Mouse (Mus musculus): ENCODE results near the gene Hoxd10. TPM values are rescaled to one million over a fixed set of nuclear protein-coding genes. Genes with fewer than 3 reads are reported as not detected.

The Hoxd10 gene
- polyA plus RNA-seq, 1 experiment from 2014 or later, result 33.5 TPM

DNA sequence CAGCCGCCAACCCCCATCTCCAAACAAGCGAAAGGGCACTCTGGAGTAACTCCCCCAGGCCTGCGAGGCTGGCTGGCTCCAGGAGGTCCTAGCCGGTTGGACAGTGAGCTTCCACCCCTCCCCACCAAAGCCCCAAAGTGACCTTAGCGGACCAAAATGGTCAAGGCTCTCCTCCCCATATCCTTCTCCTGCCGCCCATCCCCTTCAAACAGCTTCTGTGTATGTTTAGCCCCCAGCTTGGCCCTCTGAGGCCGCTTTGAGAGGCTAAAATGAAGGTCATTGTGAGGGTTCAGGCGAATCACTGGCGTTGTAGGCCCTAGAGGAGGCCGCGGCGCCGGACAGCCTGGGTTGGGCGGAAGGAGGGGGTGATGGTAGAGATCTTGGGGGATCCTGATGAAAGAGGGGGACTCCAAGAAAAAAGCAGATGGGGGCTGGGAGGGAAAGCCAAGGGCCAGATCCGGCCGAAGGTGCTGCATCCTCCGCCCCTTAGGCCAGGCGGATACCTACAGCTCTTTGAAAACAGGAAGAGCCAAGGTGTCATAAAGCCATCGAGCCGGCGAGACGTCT, 8.9 kb downstream of the Hoxd10 start:
- peak overlapping the region; percentile 99 for H3K27ac ChIP-seq (ENCODE audit: low read length)

GRCm38 (mm10) chr2:74701949-74702819, 10.5 kb downstream of the Hoxd10 start:
- Histone ChIP-seq H3K4me2 (replicated peaks; ENCODE audit: low read depth, low read length) (peak overlapping the region; percentile 72), H3K4me1 (ENCODE audit: insufficient read depth, low read length) (peaks cover 27% of the 10 kb centered on the region; the same call in 1 of the 2 replicates), H3K9ac (replicated peaks; ENCODE audit: low read length) (peak overlapping the region; percentile 53; the same call in 1 of the 2 replicates), H3K27me3 (ENCODE audit: insufficient read depth, low read length) (no peaks in the 10 kb centered on the region), H3K4me3 (ENCODE audit: low read length) (peak overlapping the region; percentile 17), H3K9me3 (ENCODE audit: low read length) (no peaks in the 10 kb centered on the region), H3K36me3 (ENCODE audit: insufficient read depth, low read length) (no peaks in the 10 kb centered on the region), H3K27ac (ENCODE audit: low read length) (peak overlapping the region; percentile 80)
- ATAC-seq (ENCODE audit: low FRiP score, low TSS enrichment), result no peak
- 14% methylated on average over 17 of the region's 17 CpGs for WGBS

More for the DNA sequence above, 8.9 kb downstream of the Hoxd10 start:
- peaks cover 43% of the 10 kb centered on the region for H3K4me1 ChIP-seq (ENCODE audit: insufficient read depth, low read length)
- ATAC-seq (ENCODE audit: low FRiP score, low TSS enrichment), result 0 out of 2 replicates have a peak, but pooled peaks have one; percentile 5
- peak overlapping the region; percentile 99 for H3K9ac ChIP-seq (replicated peaks; ENCODE audit: low read length)
- WGBS, result 9% methylated on average over 22 of the region's 22 CpGs
- H3K9me3 ChIP-seq (ENCODE audit: low read length), result no peaks in the 10 kb centered on the region
- H3K4me3 ChIP-seq (ENCODE audit: low read length), result peak overlapping the region; percentile 82
- peak overlapping the region; percentile 80 for H3K4me2 ChIP-seq (replicated peaks; ENCODE audit: low read depth, low read length)
- H3K27me3 ChIP-seq (ENCODE audit: insufficient read depth, low read length), result no peaks in the 10 kb centered on the region
- H3K36me3 ChIP-seq (ENCODE audit: insufficient read depth, low read length), result no peaks in the 10 kb centered on the region

- ATAC-seq (ENCODE audit: low FRiP score, low TSS enrichment), result no peak
- Histone ChIP-seq H3K4me3 (ENCODE audit: low read length) (peak overlapping the region; percentile 8), H3K27ac (ENCODE audit: low read length) (peak overlapping the region; percentile 41; the same call in 1 of the 2 replicates), H3K9me3 (ENCODE audit: low read length) (no peaks in the 10 kb centered on the region), H3K27me3 (ENCODE audit: insufficient read depth, low read length) (no peaks in the 10 kb centered on the region), H3K36me3 (ENCODE audit: insufficient read depth, low read length) (no peaks in the 10 kb centered on the region), H3K4me2 (replicated peaks; ENCODE audit: low read depth, low read length) (peak overlapping the region; percentile 72), H3K4me1 (ENCODE audit: insufficient read depth, low read length) (peaks cover 33% of the 10 kb centered on the region; the same call in 1 of the 2 replicates), H3K9ac (replicated peaks; ENCODE audit: low read length) (no peak overlapping the region; the same call in 1 of the 2 replicates)
- WGBS, result 38% methylated on average over 6 of the region's 6 CpGs
These were observed 11.1 kb downstream of the Hoxd10 start for GRCm38 (mm10) chr2:74702820-74703219.

DNA sequence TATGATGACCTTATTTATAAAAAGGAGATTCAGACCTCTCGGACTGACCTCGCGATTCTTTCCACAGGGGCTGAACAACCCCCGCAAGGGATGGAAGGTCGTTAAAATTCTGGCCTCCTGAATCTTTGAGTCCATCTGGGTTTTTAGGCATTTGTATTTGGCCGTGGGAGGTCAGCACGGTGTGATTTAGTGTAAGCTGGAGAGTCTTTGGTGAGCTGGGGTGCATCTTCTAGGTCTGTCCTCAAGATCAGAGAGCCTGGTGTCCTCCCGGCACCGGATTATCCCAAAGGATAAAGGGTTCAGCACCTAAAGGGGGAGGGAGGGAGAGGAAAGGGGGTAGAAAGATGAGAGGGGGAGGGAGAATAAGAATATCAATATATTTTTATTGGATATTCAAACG, 11.6 kb downstream of the Hoxd10 start:
- no peak for ATAC-seq (ENCODE audit: low FRiP score, low TSS enrichment)
- H3K36me3 ChIP-seq (ENCODE audit: insufficient read depth, low read length), result no peaks in the 10 kb centered on the region
- H3K4me1 ChIP-seq (ENCODE audit: insufficient read depth, low read length), result peaks cover 33% of the 10 kb centered on the region; the same call in 1 of the 2 replicates
- H3K9ac ChIP-seq (replicated peaks; ENCODE audit: low read length), result peak overlapping the region; percentile 99
- H3K27me3 ChIP-seq (ENCODE audit: insufficient read depth, low read length), result no peaks in the 10 kb centered on the region
- H3K4me2 ChIP-seq (replicated peaks; ENCODE audit: low read depth, low read length), result peak overlapping the region; percentile 72
- H3K9me3 ChIP-seq (ENCODE audit: low read length), result no peaks in the 10 kb centered on the region
- H3K4me3 ChIP-seq (ENCODE audit: low read length), result peak overlapping the region; percentile 78
- H3K27ac ChIP-seq (ENCODE audit: low read length), result peak overlapping the region; percentile 100
- WGBS, result 19% methylated on average over 10 of the region's 10 CpGs

- no peaks in the 10 kb centered on the region for H3K9me3 ChIP-seq (ENCODE audit: low read length)
- peak overlapping the region; percentile 100 for H3K27ac ChIP-seq (ENCODE audit: low read length)
- H3K4me3 ChIP-seq (ENCODE audit: low read length), result peak overlapping the region; percentile 78
- H3K4me1 ChIP-seq (ENCODE audit: insufficient read depth, low read length), result peaks cover 35% of the 10 kb centered on the region; the same call in 1 of the 2 replicates
- no peaks in the 10 kb centered on the region for H3K36me3 ChIP-seq (ENCODE audit: insufficient read depth, low read length)
- H3K27me3 ChIP-seq (ENCODE audit: insufficient read depth, low read length), result no peaks in the 10 kb centered on the region
- peak; percentile 57 for ATAC-seq (ENCODE audit: low FRiP score, low TSS enrichment)
- 11% methylated on average over 26 of the region's 26 CpGs for WGBS
- H3K9ac ChIP-seq (replicated peaks; ENCODE audit: low read length), result peak overlapping the region; percentile 99
- peak overlapping the region; percentile 72 for H3K4me2 ChIP-seq (replicated peaks; ENCODE audit: low read depth, low read length)
These were observed 12.1 kb downstream of the Hoxd10 start for GRCm38 (mm10) chr2:74703720-74704392.

DNA sequence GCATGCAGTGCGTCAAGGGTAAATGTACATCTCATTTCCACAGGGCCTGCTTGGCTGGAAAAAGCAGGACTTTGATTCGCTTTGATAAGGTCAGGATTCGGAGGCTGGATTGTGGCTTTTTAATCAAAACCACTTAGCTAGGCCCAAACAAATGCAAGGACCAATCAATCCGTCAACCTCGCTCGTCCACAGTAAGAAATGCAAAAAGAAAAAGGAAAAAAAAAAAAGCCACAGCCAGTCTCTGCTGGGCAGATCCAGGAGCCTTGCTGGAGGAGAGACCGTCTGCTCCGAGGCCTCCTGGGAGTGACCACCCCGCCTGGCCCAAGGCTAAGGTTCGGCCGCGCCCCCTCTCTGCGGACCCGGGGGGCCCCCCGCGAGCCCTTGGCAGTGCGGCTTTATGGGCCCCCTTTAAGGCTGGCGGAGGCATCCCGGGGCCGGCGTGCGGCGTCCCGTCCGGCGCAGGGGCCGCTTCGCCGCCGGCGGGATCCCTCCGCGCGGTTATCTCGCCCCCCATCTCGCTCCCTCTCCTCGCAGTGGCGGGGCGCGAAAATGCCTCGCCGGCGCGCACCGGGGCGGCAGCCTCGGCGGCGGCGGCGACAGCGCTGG, 12.8 kb downstream of the Hoxd10 start, which contains the start of gene Hoxd8:
Gene Hoxd8 (plus strand): TSS at position 223 of the 606 bp plus-strand sequence.
- peak; percentile 76 for ATAC-seq (ENCODE audit: low FRiP score, low TSS enrichment)
- Histone ChIP-seq H3K4me3 (ENCODE audit: low read length) (peak within 1 kb of the TSS; percentile 78), H3K27ac (ENCODE audit: low read length) (peak within 1 kb of the TSS; percentile 100), H3K4me2 (replicated peaks; ENCODE audit: low read depth, low read length) (peak within 1 kb of the TSS; percentile 72), H3K36me3 (ENCODE audit: insufficient read depth, low read length) (no peaks in the 10 kb centered on the region), H3K9ac (replicated peaks; ENCODE audit: low read length) (peak within 1 kb of the TSS; percentile 99), H3K27me3 (ENCODE audit: insufficient read depth, low read length) (no peaks in the 10 kb centered on the region), H3K9me3 (ENCODE audit: low read length) (no peaks in the 10 kb centered on the region), H3K4me1 (ENCODE audit: insufficient read depth, low read length) (peaks cover 41% of the 10 kb centered on the region)
- WGBS, result under 1% methylated on average over 50 of the region's 52 CpGs

GRCm38 (mm10) chr2:74704999-74705466, 13.3 kb downstream of the Hoxd10 start:
- Histone ChIP-seq H3K27me3 (ENCODE audit: insufficient read depth, low read length) (no peaks in the 10 kb centered on the region), H3K27ac (ENCODE audit: low read length) (peak overlapping the region; percentile 100)

DNA sequence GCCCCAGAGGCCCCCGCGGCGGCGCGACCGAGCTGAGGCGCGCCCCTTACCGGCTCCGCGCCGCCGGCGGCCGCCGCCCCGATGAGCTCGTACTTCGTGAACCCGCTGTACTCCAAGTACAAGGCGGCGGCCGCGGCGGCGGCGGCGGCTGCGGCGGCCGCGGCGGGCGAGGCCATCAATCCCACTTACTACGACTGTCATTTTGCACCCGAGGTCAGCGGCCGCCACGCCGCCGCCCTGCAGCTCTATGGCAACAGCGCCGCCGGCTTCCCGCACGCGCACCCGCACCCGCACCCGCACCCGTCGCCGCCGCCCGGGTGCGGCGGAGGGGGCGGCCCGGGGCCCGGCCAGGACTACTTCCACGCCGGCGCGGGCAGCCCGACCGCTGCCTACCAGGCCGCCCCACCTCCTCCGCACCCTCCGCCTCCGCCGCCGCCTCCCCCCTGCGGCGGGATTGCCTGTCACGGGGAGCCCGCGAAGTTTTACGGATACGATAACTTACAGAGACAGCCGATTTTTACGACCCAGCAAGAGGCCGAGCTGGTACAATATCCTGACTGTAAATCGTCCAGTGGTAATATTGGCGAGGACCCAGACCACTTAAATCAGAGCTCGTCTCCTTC, 13.9 kb downstream of the Hoxd10 start:
- ATAC-seq (ENCODE audit: low FRiP score, low TSS enrichment), result peak; percentile 29
- H3K27ac ChIP-seq (ENCODE audit: low read length), result peak overlapping the region; percentile 100
- under 1% methylated on average over 70 of the region's 85 CpGs for WGBS
- peak overlapping the region; percentile 72 for H3K4me2 ChIP-seq (replicated peaks; ENCODE audit: low read depth, low read length)
- peaks cover 43% of the 10 kb centered on the region for H3K4me1 ChIP-seq (ENCODE audit: insufficient read depth, low read length)
- H3K4me3 ChIP-seq (ENCODE audit: low read length), result peak overlapping the region; percentile 78
- H3K9ac ChIP-seq (replicated peaks; ENCODE audit: low read length), result peak overlapping the region; percentile 99
- H3K36me3 ChIP-seq (ENCODE audit: insufficient read depth, low read length), result no peaks in the 10 kb centered on the region
- no peaks in the 10 kb centered on the region for H3K9me3 ChIP-seq (ENCODE audit: low read length)
- H3K27me3 ChIP-seq (ENCODE audit: insufficient read depth, low read length), result no peaks in the 10 kb centered on the region

More at GRCm38 (mm10) chr2:74704999-74705466, 13.3 kb downstream of the Hoxd10 start:
- peak overlapping the region; percentile 99 for H3K9ac ChIP-seq (replicated peaks; ENCODE audit: low read length)
- H3K4me1 ChIP-seq (ENCODE audit: insufficient read depth, low read length), result peaks cover 43% of the 10 kb centered on the region
- under 1% methylated on average over 27 of the region's 66 CpGs for WGBS
- peak overlapping the region; percentile 78 for H3K4me3 ChIP-seq (ENCODE audit: low read length)
- H3K9me3 ChIP-seq (ENCODE audit: low read length), result no peaks in the 10 kb centered on the region
- ATAC-seq (ENCODE audit: low FRiP score, low TSS enrichment), result peak; percentile 40
- H3K4me2 ChIP-seq (replicated peaks; ENCODE audit: low read depth, low read length), result peak overlapping the region; percentile 72
- no peaks in the 10 kb centered on the region for H3K36me3 ChIP-seq (ENCODE audit: insufficient read depth, low read length)
